Mouse (Mus musculus): Measurements from ENCODE around the gene Ing5.
"Not testable (repeated sequence)": the region's sequence is repeated elsewhere in the genome, so short reads cannot be mapped to it uniquely, and the experiment has no call there.

The Ing5 gene

GRCm38 (mm10) chr1:93803556-93804507 lies at the start of gene Ing5:
Gene Ing5, plus strand, starts transcription at chr1:93803965.
- peak within 1 kb of the TSS; percentile 88 for H3K4me3 ChIP-seq (replicated peaks; ENCODE audit: low read length)
- TF ChIP-seq POU5F1 (IDR thresholded peaks at IDR 0.05; ENCODE audit: borderline replicate concordance, low read length) (no peak), CTCF (conservative IDR thresholded peaks at IDR 0.05; ENCODE audit: low read length) (0 out of 2 replicates have a peak, but pooled peaks have one; percentile 23)
- no peaks in the 10 kb centered on the region for H3K27me3 ChIP-seq (ENCODE audit: insufficient read depth, low read length)
- H3K4me1 ChIP-seq (replicated peaks; ENCODE audit: low read depth, low read length), result peaks cover 73% of the 10 kb centered on the region
- no peaks in the 10 kb centered on the region for H3K9me3 ChIP-seq (ENCODE audit: low read length)
- H3K36me3 ChIP-seq (ENCODE audit: insufficient read depth, low read length), result peaks cover 59% of the 10 kb centered on the region

GRCm38 (mm10) chr1:93754573-93755290 lies 49.0 kb upstream of the Ing5 start, which contains the start of gene Thap4:
Gene Thap4, minus strand, starts transcription at chr1:93754864.
- no peaks in the 10 kb centered on the region for H3K27me3 ChIP-seq (ENCODE audit: insufficient read depth, low read length)

GRCm38 (mm10) chr1:93755291-93755610 lies 48.5 kb upstream of the Ing5 start:
- Histone ChIP-seq H3K4me1 (replicated peaks; ENCODE audit: low read depth, low read length) (peaks cover 65% of the 10 kb centered on the region), H3K36me3 (ENCODE audit: insufficient read depth, low read length) (peaks cover 6% of the 10 kb centered on the region), H3K9me3 (ENCODE audit: low read length) (no peaks in the 10 kb centered on the region), H3K4me3 (replicated peaks; ENCODE audit: low read length) (peak overlapping the region; percentile 94), H3K27me3 (ENCODE audit: insufficient read depth, low read length) (no peaks in the 10 kb centered on the region)
- TF ChIP-seq POU5F1 (IDR thresholded peaks at IDR 0.05; ENCODE audit: borderline replicate concordance, low read length) (no peak), NANOG (IDR thresholded peaks at IDR 0.05; ENCODE audit: borderline replicate concordance, low read length) (no peak), CTCF (conservative IDR thresholded peaks at IDR 0.05; ENCODE audit: low read length) (no peak)

More at GRCm38 (mm10) chr1:93754573-93755290, 49.0 kb upstream of the Ing5 start, which contains the start of gene Thap4:
- Histone ChIP-seq H3K4me3 (replicated peaks; ENCODE audit: low read length) (peak within 1 kb of the TSS; percentile 94), H3K36me3 (ENCODE audit: insufficient read depth, low read length) (peaks cover 11% of the 10 kb centered on the region), H3K9me3 (ENCODE audit: low read length) (no peaks in the 10 kb centered on the region), H3K4me1 (replicated peaks; ENCODE audit: low read depth, low read length) (peaks cover 65% of the 10 kb centered on the region)
- no peak for TF ChIP-seq POU5F1 (IDR thresholded peaks at IDR 0.05; ENCODE audit: borderline replicate concordance, low read length)
- no peak for TF ChIP-seq NANOG (IDR thresholded peaks at IDR 0.05; ENCODE audit: borderline replicate concordance, low read length)
- no peak for TF ChIP-seq CTCF (conservative IDR thresholded peaks at IDR 0.05; ENCODE audit: low read length)

GRCm38 (mm10) chr1:93755618-93756017 lies 48.1 kb upstream of the Ing5 start:
- peak overlapping the region; percentile 94 for H3K4me3 ChIP-seq (replicated peaks; ENCODE audit: low read length)
- TF ChIP-seq POU5F1 (IDR thresholded peaks at IDR 0.05; ENCODE audit: borderline replicate concordance, low read length), result no peak
- TF ChIP-seq CTCF (conservative IDR thresholded peaks at IDR 0.05; ENCODE audit: low read length), result no peak
- no peak for TF ChIP-seq NANOG (IDR thresholded peaks at IDR 0.05; ENCODE audit: borderline replicate concordance, low read length)
- H3K27me3 ChIP-seq (ENCODE audit: insufficient read depth, low read length), result no peaks in the 10 kb centered on the region
- peaks cover 63% of the 10 kb centered on the region for H3K4me1 ChIP-seq (replicated peaks; ENCODE audit: low read depth, low read length)
- H3K9me3 ChIP-seq (ENCODE audit: low read length), result no peaks in the 10 kb centered on the region
- H3K36me3 ChIP-seq (ENCODE audit: insufficient read depth, low read length), result peaks cover 2% of the 10 kb centered on the region

GRCm38 (mm10) chr1:93756154-93756553 lies 47.6 kb upstream of the Ing5 start:
- peaks cover 61% of the 10 kb centered on the region for H3K4me1 ChIP-seq (replicated peaks; ENCODE audit: low read depth, low read length)
- peak overlapping the region; percentile 29; the same call in 1 of the 2 replicates for H3K4me3 ChIP-seq (replicated peaks; ENCODE audit: low read length)
- H3K36me3 ChIP-seq (ENCODE audit: insufficient read depth, low read length), result no peaks in the 10 kb centered on the region
- H3K27me3 ChIP-seq (ENCODE audit: insufficient read depth, low read length), result no peaks in the 10 kb centered on the region
- TF ChIP-seq POU5F1 (IDR thresholded peaks at IDR 0.05; ENCODE audit: borderline replicate concordance, low read length) (no peak), NANOG (IDR thresholded peaks at IDR 0.05; ENCODE audit: borderline replicate concordance, low read length) (no peak), CTCF (conservative IDR thresholded peaks at IDR 0.05; ENCODE audit: low read length) (no peak)
- H3K9me3 ChIP-seq (ENCODE audit: low read length), result no peaks in the 10 kb centered on the region

GRCm38 (mm10) chr1:93760076-93760475 lies 43.7 kb upstream of the Ing5 start:
- no peak for TF ChIP-seq CTCF (conservative IDR thresholded peaks at IDR 0.05; ENCODE audit: low read length)
- TF ChIP-seq POU5F1 (IDR thresholded peaks at IDR 0.05; ENCODE audit: borderline replicate concordance, low read length), result no peak
- TF ChIP-seq NANOG (IDR thresholded peaks at IDR 0.05; ENCODE audit: borderline replicate concordance, low read length), result no peak
- no peaks in the 10 kb centered on the region for H3K9me3 ChIP-seq (ENCODE audit: low read length)
- H3K4me1 ChIP-seq (replicated peaks; ENCODE audit: low read depth, low read length), result peaks cover 58% of the 10 kb centered on the region
- H3K4me3 ChIP-seq (replicated peaks; ENCODE audit: low read length), result no peak overlapping the region
- no peaks in the 10 kb centered on the region for H3K36me3 ChIP-seq (ENCODE audit: insufficient read depth, low read length)
- H3K27me3 ChIP-seq (ENCODE audit: insufficient read depth, low read length), result no peaks in the 10 kb centered on the region

GRCm38 (mm10) chr1:93763531-93763930 lies 40.2 kb upstream of the Ing5 start:
- not testable (repeated sequence) for H3K9me3 ChIP-seq (ENCODE audit: low read length); H3K36me3 ChIP-seq (ENCODE audit: insufficient read depth, low read length)

GRCm38 (mm10) chr1:93764871-93765591 lies 38.7 kb upstream of the Ing5 start:
- Histone ChIP-seq H3K9me3 (ENCODE audit: low read length) (no peaks in the 10 kb centered on the region), H3K4me3 (replicated peaks; ENCODE audit: low read length) (no peak overlapping the region), H3K4me1 (replicated peaks; ENCODE audit: low read depth, low read length) (peaks cover 24% of the 10 kb centered on the region), H3K36me3 (ENCODE audit: insufficient read depth, low read length) (peaks cover 21% of the 10 kb centered on the region), H3K27me3 (ENCODE audit: insufficient read depth, low read length) (no peaks in the 10 kb centered on the region)
- TF ChIP-seq NANOG (IDR thresholded peaks at IDR 0.05; ENCODE audit: borderline replicate concordance, low read length) (no peak), POU5F1 (IDR thresholded peaks at IDR 0.05; ENCODE audit: borderline replicate concordance, low read length) (no peak), CTCF (conservative IDR thresholded peaks at IDR 0.05; ENCODE audit: low read length) (no peak)

More at GRCm38 (mm10) chr1:93763531-93763930, 40.2 kb upstream of the Ing5 start:
- H3K4me3 ChIP-seq (replicated peaks; ENCODE audit: low read length); H3K27me3 ChIP-seq (ENCODE audit: insufficient read depth, low read length): not testable (repeated sequence)
- H3K4me1 ChIP-seq (replicated peaks; ENCODE audit: low read depth, low read length), result peaks cover 34% of the 10 kb centered on the region
